Comparison of ENCODE assay signal across 8 mouse cellular contexts in the genomic region with DNA sequence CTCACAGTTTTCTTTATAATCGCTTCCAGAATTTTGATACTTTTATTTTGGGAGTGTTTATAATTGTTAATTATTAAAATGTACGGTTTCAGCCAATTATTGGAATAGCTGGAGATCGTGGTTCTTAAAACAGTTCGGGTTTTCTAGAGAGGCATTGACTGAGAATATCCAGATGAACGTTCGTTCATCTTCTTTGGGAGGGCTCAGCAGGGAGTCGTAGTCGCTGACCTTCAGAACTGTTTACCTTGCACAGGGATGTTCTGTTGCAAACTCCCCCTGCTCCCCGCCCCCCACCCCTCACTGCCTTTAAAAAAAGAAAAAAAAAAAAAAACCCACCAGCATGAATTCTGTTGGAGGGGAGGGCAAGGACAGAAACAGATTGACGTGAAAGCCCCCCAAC. TPM values are rescaled to one million over a fixed set of nuclear protein-coding genes. Genes with fewer than 3 reads are reported as not detected.
A peak's percentile ranks its signal among the peaks of the same experiment; 100 is the strongest.
DNase-seq lines count a peak whose midpoint lies in the region; ATAC-seq and TF ChIP-seq lines count a peak whose summit lies in the region.

No protein-coding gene starts in this region.

- no peak for DNase-seq in gastrocnemius, adult 2 months
- no peak for DNase-seq in gastrocnemius, postnatal 14 days
- DNase-seq in spleen, adult 2 months (ENCODE audit: low read depth in 1 of 2, low spot score in 2 of 2) = no peak
- no peak for DNase-seq in spleen, postnatal 36 days (ENCODE audit: low spot score in 2 of 2)
- no peak for DNase-seq in spleen, adult 12 weeks (ENCODE audit: low spot score)
- no peak for DNase-seq in adrenal gland, adult 2 months

- 2% methylated on average over 10 of the region's 10 CpGs for WGBS in spleen, adult 2 months
- WGBS in limb, embryonic 12.5 days = 3% methylated on average over 10 of the region's 10 CpGs
- WGBS in stomach, embryonic 16.5 days = 2% methylated on average over 10 of the region's 10 CpGs

- no peaks in the 10 kb centered on the region for H3K9me3 ChIP-seq in limb, embryonic 12.5 days
- no peaks in the 10 kb centered on the region for H3K9me3 ChIP-seq in stomach, embryonic 16.5 days (replicated peaks; ENCODE audit: control insufficient read depth, low read length)

- no peak overlapping the region for H3K27ac ChIP-seq in gastrocnemius, adult 2 months
- no peak overlapping the region for H3K27ac ChIP-seq in spleen, adult 2 months (ENCODE audit: insufficient read depth, low read length)
- H3K27ac ChIP-seq in limb, embryonic 12.5 days = no peak overlapping the region
- no peak overlapping the region for H3K27ac ChIP-seq in stomach, embryonic 16.5 days (ENCODE audit: low read length)

- peaks cover 4% of the 10 kb centered on the region; the same call in 1 of the 2 replicates for H3K27me3 ChIP-seq in spleen, adult 2 months (ENCODE audit: control insufficient read depth, insufficient read depth, low read length)
- H3K27me3 ChIP-seq in limb, embryonic 12.5 days = peaks cover 25% of the 10 kb centered on the region
- H3K27me3 ChIP-seq in stomach, embryonic 16.5 days (ENCODE audit: control insufficient read depth, insufficient read depth, low read length) = peaks cover 7% of the 10 kb centered on the region; the same call in 1 of the 2 replicates

- H3K4me3 ChIP-seq in gastrocnemius, adult 2 months = peak overlapping the region; percentile 68
- H3K4me3 ChIP-seq in spleen, adult 2 months (ENCODE audit: extremely low read depth, insufficient read depth, insufficient read length) = peak overlapping the region; percentile 44
- H3K4me3 ChIP-seq in limb, embryonic 12.5 days (replicated peaks) = peak overlapping the region; percentile 42
- peak overlapping the region; percentile 42 for H3K4me3 ChIP-seq in stomach, embryonic 16.5 days (replicated peaks; ENCODE audit: low read length)

- H3K4me2 ChIP-seq in limb, embryonic 12.5 days = peak overlapping the region; percentile 92
- peak overlapping the region; percentile 72 for H3K4me2 ChIP-seq in stomach, embryonic 16.5 days (ENCODE audit: low read depth, low read length)

- ATAC-seq in limb, embryonic 12.5 days (ENCODE audit: insufficient number of reproducible peaks, insufficient read depth, low FRiP score, low TSS enrichment, low read depth) = no peak
- no peak for ATAC-seq in stomach, embryonic 16.5 days (ENCODE audit: insufficient read depth, low FRiP score)

- H3K4me1 ChIP-seq in spleen, adult 2 months (ENCODE audit: control insufficient read depth, insufficient read depth, insufficient read length) = peaks cover 3% of the 10 kb centered on the region; the same call in 1 of the 2 replicates
- H3K4me1 ChIP-seq in limb, embryonic 12.5 days (replicated peaks) = peaks cover 11% of the 10 kb centered on the region
- H3K4me1 ChIP-seq in stomach, embryonic 16.5 days (ENCODE audit: control insufficient read depth, insufficient read depth, low read length) = peaks cover 14% of the 10 kb centered on the region

- peak overlapping the region; percentile 52; the same call in 1 of the 2 replicates for H3K9ac ChIP-seq in limb, embryonic 12.5 days (replicated peaks)
- peak overlapping the region; percentile 64 for H3K9ac ChIP-seq in stomach, embryonic 16.5 days (ENCODE audit: low read length)

- no peaks in the 10 kb centered on the region for H3K36me3 ChIP-seq in spleen, adult 2 months (ENCODE audit: control insufficient read depth, insufficient read depth, low read length)
- no peaks in the 10 kb centered on the region for H3K36me3 ChIP-seq in limb, embryonic 12.5 days
- H3K36me3 ChIP-seq in stomach, embryonic 16.5 days (ENCODE audit: control insufficient read depth, insufficient read depth, low read length) = no peaks in the 10 kb centered on the region

- intact Hi-C loops in gastrocnemius, adult 2 months (cut with DNase I) = no loop called here
- intact Hi-C loops in gastrocnemius, postnatal 14 days (cut with DNase I; ENCODE audit: low total_unique reads) = no loop called here

- TF ChIP-seq POLR2A in spleen, adult 2 months (IDR thresholded peaks at IDR 0.05; ENCODE audit: low read depth, low read length) = no peak

- no peak for TF ChIP-seq CTCF in gastrocnemius, adult 2 months (IDR thresholded peaks at IDR 0.05)
- TF ChIP-seq CTCF in spleen, adult 2 months (IDR thresholded peaks at IDR 0.05; ENCODE audit: extremely low read depth, insufficient read depth, insufficient read length, insufficient replicate concordance) = no peak

RNA-seq across cellular contexts. Expression of a gene that starts 12.0 kb away (rescaled TPM):
- under 1 TPM; 0.08 to 0.28 TPM for total RNA-seq in gastrocnemius, adult 2 months (2021)
- total RNA-seq in gastrocnemius, postnatal 14 days (2021) = under 1 TPM; 0.62 to 0.64 TPM
- polyA plus RNA-seq in spleen, adult 2 months (2012; rRNA removed) = 1.6 and 1.7 TPM in 2 replicates
- 0.66 and 1.4 TPM in 2 replicates for polyA plus RNA-seq in limb, embryonic 12.5 days (2016; fragmentation: Nextera tagmentation; extraction: Ambion mirVana)
- 1.5 and 2.4 TPM in 2 replicates for polyA plus RNA-seq in stomach, embryonic 16.5 days (2015; fragmentation: Nextera tagmentation; extraction: Ambion mirVana)
- 1 to 10 TPM; 3.3 to 6.1 TPM for total RNA-seq in adrenal gland, adult 2 months (2021)
- polyA plus RNA-seq in adrenal gland, adult 2 months (2012; rRNA removed) = 0.91 and 1.3 TPM in 2 replicates
